Mouse (Mus musculus): Measurements from ENCODE around the gene Sdc3.

Sdc3 gene

GRCm38 (mm10) chr4:130828851-130829673 lies 36.7 kb downstream of the Sdc3 start:
- no peak for DNase-seq (ENCODE audit: low read depth)

- no peak for DNase-seq (ENCODE audit: low read depth)
These were observed 41.8 kb downstream of the Sdc3 start for GRCm38 (mm10) chr4:130834122-130834521.

- no peak for DNase-seq (ENCODE audit: low read depth)
These were observed 43.2 kb downstream of the Sdc3 start for GRCm38 (mm10) chr4:130835550-130835949.

- no peak for DNase-seq (ENCODE audit: low read depth)
These were observed 44.1 kb downstream of the Sdc3 start for GRCm38 (mm10) chr4:130836281-130837061.

GRCm38 (mm10) chr4:130838585-130838984 lies 46.2 kb downstream of the Sdc3 start:
- peak; percentile 80 for DNase-seq (ENCODE audit: low read depth)

GRCm38 (mm10) chr4:130841107-130841840 lies 48.9 kb downstream of the Sdc3 start:
- no peak for DNase-seq (ENCODE audit: low read depth)

- no peak for DNase-seq (ENCODE audit: low read depth)
These were observed 56.5 kb downstream of the Sdc3 start for GRCm38 (mm10) chr4:130848814-130849213.

- no peak for DNase-seq (ENCODE audit: low read depth)
These were observed 65.3 kb downstream of the Sdc3 start for GRCm38 (mm10) chr4:130857661-130858060.

- DNase-seq (ENCODE audit: low read depth): no peak
These were observed 66.5 kb downstream of the Sdc3 start for GRCm38 (mm10) chr4:130858880-130859279.

GRCm38 (mm10) chr4:130859467-130859866 lies 67.1 kb downstream of the Sdc3 start:
- DNase-seq (ENCODE audit: low read depth): no peak

- DNase-seq (ENCODE audit: low read depth): no peak
These were observed 68.7 kb downstream of the Sdc3 start for GRCm38 (mm10) chr4:130860902-130861652.

GRCm38 (mm10) chr4:130861653-130862208 lies 69.4 kb downstream of the Sdc3 start:
- peak; percentile 80 for DNase-seq (ENCODE audit: low read depth)

GRCm38 (mm10) chr4:130862538-130862937 lies 70.2 kb downstream of the Sdc3 start:
- DNase-seq (ENCODE audit: low read depth): no peak

- DNase-seq (ENCODE audit: low read depth): no peak
These were observed 73.1 kb downstream of the Sdc3 start for GRCm38 (mm10) chr4:130865460-130865859.

GRCm38 (mm10) chr4:130865901-130866371 lies 73.6 kb downstream of the Sdc3 start:
- no peak for DNase-seq (ENCODE audit: low read depth)

GRCm38 (mm10) chr4:130867940-130868339 lies 75.6 kb downstream of the Sdc3 start:
- DNase-seq (ENCODE audit: low read depth): no peak

GRCm38 (mm10) chr4:130868803-130869202 lies 76.5 kb downstream of the Sdc3 start:
- no peak for DNase-seq (ENCODE audit: low read depth)

- no peak for DNase-seq (ENCODE audit: low read depth)
These were observed 80.1 kb downstream of the Sdc3 start for GRCm38 (mm10) chr4:130872414-130872813.

- DNase-seq (ENCODE audit: low read depth): no peak
These were observed 81.1 kb downstream of the Sdc3 start for GRCm38 (mm10) chr4:130873440-130873839.

GRCm38 (mm10) chr4:130874601-130875000 lies 82.3 kb downstream of the Sdc3 start:
- DNase-seq (ENCODE audit: low read depth): no peak
